Mouse (Mus musculus): ENCODE data around the gene Wsb1. TPM values are rescaled to one million over a fixed set of nuclear protein-coding genes. Genes with fewer than 3 reads are reported as not detected.
A peak's percentile ranks its signal among the peaks of the same experiment; 100 is the strongest.

The Wsb1 gene
- polyA plus RNA-seq, 1 experiment from 2014 or later, result 266 TPM

DNA sequence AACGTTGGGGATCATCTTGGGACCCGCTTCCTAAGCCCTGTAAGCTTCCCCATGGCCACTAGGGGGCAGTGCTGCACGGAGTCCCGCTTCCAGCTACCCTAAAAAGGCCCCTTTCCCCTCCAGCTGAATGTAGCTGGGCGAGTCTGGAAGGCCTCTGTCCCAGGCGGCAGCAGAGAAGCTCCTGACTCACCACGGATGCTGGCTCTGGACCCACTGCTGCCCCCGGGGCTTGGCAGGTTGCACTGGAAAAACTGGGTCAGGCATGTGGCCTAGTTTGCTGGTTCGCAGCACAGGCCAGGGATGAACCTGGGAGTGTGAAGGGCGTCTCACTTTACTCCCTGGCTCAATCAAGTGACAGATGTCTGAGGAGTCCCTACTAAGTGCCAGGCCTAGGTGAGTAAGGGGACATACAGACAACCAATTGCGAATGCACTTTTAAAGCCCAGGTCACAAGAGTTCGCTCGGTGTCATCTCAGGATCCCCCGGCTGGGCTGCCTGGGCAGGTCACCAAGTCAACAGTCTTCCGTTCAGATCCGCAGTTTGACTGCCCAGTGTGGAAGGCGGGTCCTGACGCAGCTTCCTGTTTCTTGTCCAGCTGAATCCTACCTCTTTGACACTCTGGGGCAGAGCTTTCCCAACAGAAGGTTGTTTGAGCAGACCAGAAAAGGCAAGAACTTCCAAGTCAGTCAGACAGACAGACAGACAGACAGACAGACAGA is 29.8 kb downstream of the Wsb1 start:
- TF ChIP-seq CTCF (IDR thresholded peaks at IDR 0.05; ENCODE audit: low read depth), result peak; percentile 99
- Histone ChIP-seq H3K27ac (ENCODE audit: low read depth) (peak overlapping the region; percentile 59; the same call in 1 of the 2 replicates), H3K4me2 (peak overlapping the region; percentile 5; the same call in 1 of the 2 replicates), H3K9ac (peak overlapping the region; percentile 4; the same call in 1 of the 2 replicates), H3K36me3 (ENCODE audit: insufficient read depth) (no peaks in the 10 kb centered on the region), H3K4me1 (ENCODE audit: insufficient read depth) (peaks cover 3% of the 10 kb centered on the region; the same call in 1 of the 2 replicates), H3K27me3 (ENCODE audit: insufficient read depth, low read length) (no peaks in the 10 kb centered on the region), H3K4me3 (ENCODE audit: low read depth, low read length) (no peak overlapping the region), H3K9me3 (ENCODE audit: low read depth, low read length) (no peaks in the 10 kb centered on the region)
- 24% methylated on average over 18 of the region's 18 CpGs for WGBS
- ATAC-seq (ENCODE audit: insufficient read depth) (peak; percentile 79), DNase-seq (peak; percentile 95)

DNA sequence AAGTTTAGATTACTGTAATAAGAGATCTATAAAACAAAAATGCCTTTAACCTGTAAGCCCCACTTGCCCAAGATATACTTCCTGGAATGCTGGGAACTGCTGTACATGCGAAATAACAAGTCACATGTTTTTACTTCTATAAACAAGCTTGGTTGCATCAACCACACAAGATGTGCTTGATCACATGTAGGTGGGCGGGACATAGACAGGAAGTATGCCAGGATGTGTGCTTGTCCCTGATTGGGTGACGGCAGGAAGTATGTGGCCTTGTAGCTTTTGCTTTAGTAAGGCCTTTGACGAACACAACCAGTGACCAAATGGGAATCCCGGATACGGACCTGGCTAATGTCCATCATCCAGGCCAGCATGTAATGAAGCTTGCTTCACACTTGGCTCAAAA is 31.1 kb downstream of the Wsb1 start:
- H3K27me3 ChIP-seq (ENCODE audit: insufficient read depth, low read length), result no peaks in the 10 kb centered on the region
- no peak overlapping the region for H3K27ac ChIP-seq (ENCODE audit: low read depth)
- no peak for ATAC-seq (ENCODE audit: insufficient read depth)
- no peak for TF ChIP-seq CTCF (IDR thresholded peaks at IDR 0.05; ENCODE audit: low read depth)
- no peak overlapping the region for H3K9ac ChIP-seq
- H3K36me3 ChIP-seq (ENCODE audit: insufficient read depth), result no peaks in the 10 kb centered on the region
- H3K4me3 ChIP-seq (ENCODE audit: low read depth, low read length), result no peak overlapping the region
- WGBS, result 84% methylated on average over 6 of the region's 6 CpGs
- peak; percentile 35 for DNase-seq
- no peak overlapping the region for H3K4me2 ChIP-seq
- H3K4me1 ChIP-seq (ENCODE audit: insufficient read depth), result peaks cover 3% of the 10 kb centered on the region; the same call in 1 of the 2 replicates
- no peaks in the 10 kb centered on the region for H3K9me3 ChIP-seq (ENCODE audit: low read depth, low read length)

GRCm38 (mm10) chr11:79222661-79223060 is 31.8 kb downstream of the Wsb1 start:
- no peaks in the 10 kb centered on the region for H3K9me3 ChIP-seq (ENCODE audit: low read depth, low read length)
- no peak for TF ChIP-seq CTCF (IDR thresholded peaks at IDR 0.05; ENCODE audit: low read depth)
- no peaks in the 10 kb centered on the region for H3K36me3 ChIP-seq (ENCODE audit: insufficient read depth)
- H3K4me3 ChIP-seq (ENCODE audit: low read depth, low read length), result no peak overlapping the region
- no peak overlapping the region for H3K9ac ChIP-seq
- ATAC-seq (ENCODE audit: insufficient read depth), result no peak
- DNase-seq, result no peak
- H3K4me1 ChIP-seq (ENCODE audit: insufficient read depth), result peaks cover 3% of the 10 kb centered on the region; the same call in 1 of the 2 replicates
- no peak overlapping the region for H3K4me2 ChIP-seq
- WGBS, result 84% methylated on average over 6 of the region's 6 CpGs
- H3K27me3 ChIP-seq (ENCODE audit: insufficient read depth, low read length), result no peaks in the 10 kb centered on the region
- H3K27ac ChIP-seq (ENCODE audit: low read depth), result no peak overlapping the region

GRCm38 (mm10) chr11:79221641-79222040 is 32.8 kb downstream of the Wsb1 start:
- ATAC-seq (ENCODE audit: insufficient read depth) (no peak), DNase-seq (no peak)
- Histone ChIP-seq H3K36me3 (ENCODE audit: insufficient read depth) (no peaks in the 10 kb centered on the region), H3K9ac (no peak overlapping the region), H3K9me3 (ENCODE audit: low read depth, low read length) (no peaks in the 10 kb centered on the region), H3K4me3 (ENCODE audit: low read depth, low read length) (no peak overlapping the region), H3K27me3 (ENCODE audit: insufficient read depth, low read length) (no peaks in the 10 kb centered on the region), H3K27ac (ENCODE audit: low read depth) (no peak overlapping the region), H3K4me1 (ENCODE audit: insufficient read depth) (peaks cover 3% of the 10 kb centered on the region; the same call in 1 of the 2 replicates), H3K4me2 (no peak overlapping the region)
- 67% methylated on average over 5 of the region's 5 CpGs for WGBS
- TF ChIP-seq CTCF (IDR thresholded peaks at IDR 0.05; ENCODE audit: low read depth), result no peak

DNA sequence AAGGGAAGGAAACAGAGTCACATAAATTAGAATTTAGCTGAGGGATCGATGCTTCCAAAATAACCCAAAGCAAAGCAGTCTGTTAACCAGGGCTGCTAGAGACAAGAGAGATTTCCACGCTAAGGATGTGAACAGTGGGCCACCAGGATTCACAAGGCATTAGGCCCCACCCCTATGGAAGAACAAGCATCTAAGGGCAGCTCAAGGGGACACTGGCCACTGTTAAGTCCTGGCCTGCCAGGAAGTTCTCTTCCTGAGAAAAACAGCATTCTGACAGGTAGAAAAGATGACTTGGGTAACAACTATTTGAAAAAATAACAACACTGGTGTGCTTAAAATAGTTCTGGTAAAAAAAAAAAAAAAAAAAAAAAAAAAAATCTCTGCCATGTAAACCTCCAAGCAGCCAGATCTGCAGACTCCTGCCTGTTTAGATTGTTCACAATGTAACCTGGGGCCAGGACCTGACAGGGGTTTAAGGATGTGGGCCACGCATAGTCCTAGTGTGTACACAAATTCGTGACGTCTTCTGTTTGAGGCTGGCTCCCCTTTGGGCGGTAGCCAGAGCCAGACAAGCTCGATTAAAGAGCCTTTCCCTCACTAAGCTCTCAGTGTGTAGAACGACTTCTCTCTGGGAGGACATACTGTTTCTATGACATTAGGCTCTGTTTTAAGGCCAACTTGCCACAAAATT is 35.4 kb downstream of the Wsb1 start:
- Histone ChIP-seq H3K27me3 (ENCODE audit: insufficient read depth, low read length) (no peaks in the 10 kb centered on the region), H3K4me3 (ENCODE audit: low read depth, low read length) (no peak overlapping the region), H3K9ac (no peak overlapping the region), H3K4me1 (ENCODE audit: insufficient read depth) (no peaks in the 10 kb centered on the region), H3K36me3 (ENCODE audit: insufficient read depth) (no peaks in the 10 kb centered on the region), H3K27ac (ENCODE audit: low read depth) (no peak overlapping the region), H3K4me2 (no peak overlapping the region), H3K9me3 (ENCODE audit: low read depth, low read length) (no peaks in the 10 kb centered on the region)
- WGBS, result 44% methylated on average over 8 of the region's 8 CpGs
- no peak for TF ChIP-seq CTCF (IDR thresholded peaks at IDR 0.05; ENCODE audit: low read depth)
- DNase-seq, result no peak
- ATAC-seq (ENCODE audit: insufficient read depth), result no peak

GRCm38 (mm10) chr11:79218061-79218460 is 36.4 kb downstream of the Wsb1 start:
- no peak for DNase-seq
- no peaks in the 10 kb centered on the region for H3K27me3 ChIP-seq (ENCODE audit: insufficient read depth, low read length)

DNA sequence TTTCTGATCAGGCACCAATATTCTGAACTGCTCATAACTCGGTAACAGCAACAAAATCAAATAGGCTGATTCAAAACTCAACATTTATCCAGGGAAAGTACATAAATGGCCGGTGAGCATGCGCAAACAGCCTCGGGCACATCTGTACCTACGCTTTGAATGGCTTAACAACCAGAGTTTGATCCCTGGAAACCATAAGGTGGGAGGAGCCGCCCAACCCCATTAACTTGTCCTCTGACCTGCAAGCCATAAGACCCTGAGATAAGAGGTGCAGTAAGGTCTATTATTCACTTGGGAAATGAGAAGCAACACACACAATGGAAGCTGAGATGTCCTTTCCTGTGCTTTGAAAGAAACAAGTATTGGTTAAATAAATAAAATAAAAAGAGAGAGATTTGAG is 37.3 kb downstream of the Wsb1 start:
- H3K9ac ChIP-seq, result no peak overlapping the region
- ATAC-seq (ENCODE audit: insufficient read depth), result no peak
- 64% methylated on average over 6 of the region's 6 CpGs for WGBS

More at GRCm38 (mm10) chr11:79218061-79218460, 36.4 kb downstream of the Wsb1 start:
- no peak for ATAC-seq (ENCODE audit: insufficient read depth)
- no peaks in the 10 kb centered on the region for H3K36me3 ChIP-seq (ENCODE audit: insufficient read depth)
- H3K9me3 ChIP-seq (ENCODE audit: low read depth, low read length), result no peaks in the 10 kb centered on the region
- no peak; the same call in none of the 2 replicates for TF ChIP-seq CTCF (IDR thresholded peaks at IDR 0.05; ENCODE audit: low read depth)
- no peak overlapping the region for H3K4me2 ChIP-seq
- 97% methylated on average over 1 of the region's 1 CpGs for WGBS
- no peak overlapping the region for H3K27ac ChIP-seq (ENCODE audit: low read depth)
- no peaks in the 10 kb centered on the region for H3K4me1 ChIP-seq (ENCODE audit: insufficient read depth)
- no peak overlapping the region for H3K4me3 ChIP-seq (ENCODE audit: low read depth, low read length)
- no peak overlapping the region for H3K9ac ChIP-seq

More for the DNA sequence above, 37.3 kb downstream of the Wsb1 start:
- Histone ChIP-seq H3K4me1 (ENCODE audit: insufficient read depth) (no peaks in the 10 kb centered on the region), H3K4me3 (ENCODE audit: low read depth, low read length) (no peak overlapping the region), H3K27ac (ENCODE audit: low read depth) (no peak overlapping the region), H3K27me3 (ENCODE audit: insufficient read depth, low read length) (no peaks in the 10 kb centered on the region), H3K9me3 (ENCODE audit: low read depth, low read length) (no peaks in the 10 kb centered on the region), H3K4me2 (no peak overlapping the region), H3K36me3 (ENCODE audit: insufficient read depth) (no peaks in the 10 kb centered on the region)
- no peak for DNase-seq
- no peak for TF ChIP-seq CTCF (IDR thresholded peaks at IDR 0.05; ENCODE audit: low read depth)
